Mouse (Mus musculus): ENCODE results near the gene Taok1. TPM values are rescaled to one million over a fixed set of nuclear protein-coding genes. Genes with fewer than 3 reads are reported as not detected.

Taok1 gene
- polyA plus RNA-seq, 1 experiment from 2014 or later, result 24.1 TPM

DNA sequence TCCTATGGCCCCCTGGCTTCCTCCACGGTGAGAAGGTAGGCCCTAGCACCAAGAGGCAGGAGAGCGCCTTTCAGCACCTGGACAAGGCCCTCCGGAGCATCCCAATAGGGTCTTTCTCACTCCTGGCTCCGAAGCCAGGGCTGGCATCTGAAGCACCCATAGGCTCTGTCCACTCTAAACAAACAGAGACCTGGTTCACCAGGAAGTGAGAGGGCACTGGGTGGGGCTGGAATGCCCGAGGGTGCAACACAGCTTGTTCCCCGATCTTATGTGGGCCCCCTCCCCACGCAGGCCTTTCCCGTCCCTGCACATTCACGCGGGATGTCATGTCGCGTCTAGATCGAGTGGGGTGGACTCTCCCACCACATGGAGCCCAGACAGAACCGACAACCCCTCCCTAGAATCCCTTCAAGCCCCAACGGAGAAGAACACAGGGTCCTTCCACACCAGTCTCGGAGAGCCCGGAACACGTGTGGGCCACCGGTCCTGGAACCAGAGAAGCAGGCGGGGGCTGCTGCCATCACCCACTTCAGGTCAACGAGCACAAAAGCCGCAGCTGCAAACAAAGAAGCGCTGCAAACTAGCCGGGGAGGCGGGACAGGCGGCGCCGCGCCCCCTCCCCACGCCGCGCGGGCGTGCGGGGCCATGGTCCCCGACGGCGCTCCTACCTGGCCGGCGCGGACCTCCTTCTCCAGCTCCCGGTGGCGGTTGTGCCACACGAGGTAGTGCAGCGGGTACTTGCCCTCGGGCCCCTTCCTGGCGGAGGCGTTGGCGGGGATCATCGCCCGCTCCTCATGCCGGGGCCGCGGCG lies 118.6 kb downstream of the Taok1 start:
- H3K4me3 ChIP-seq (ENCODE audit: low read depth, low read length), result peak overlapping the region; percentile 74
- no peaks in the 10 kb centered on the region for H3K36me3 ChIP-seq (ENCODE audit: control insufficient read depth, insufficient read depth, low read length)
- no peaks in the 10 kb centered on the region for H3K9me3 ChIP-seq (ENCODE audit: control insufficient read depth, low read depth, low read length)
- peak overlapping the region; percentile 74 for H3K9ac ChIP-seq (replicated peaks; ENCODE audit: low read depth, low read length)
- no peaks in the 10 kb centered on the region for H3K27me3 ChIP-seq (ENCODE audit: control insufficient read depth, insufficient read depth, low read length)
- H3K4me2 ChIP-seq (replicated peaks; ENCODE audit: low read depth, low read length), result peak overlapping the region; percentile 79
- 2% methylated on average over 54 of the region's 55 CpGs for WGBS
- H3K27ac ChIP-seq (ENCODE audit: low read length), result no peak overlapping the region
- peaks cover 40% of the 10 kb centered on the region for H3K4me1 ChIP-seq (ENCODE audit: control insufficient read depth, insufficient read depth, low read length)
- no peak for ATAC-seq (ENCODE audit: insufficient number of reproducible peaks, insufficient read depth, low FRiP score, low read depth)

DNA sequence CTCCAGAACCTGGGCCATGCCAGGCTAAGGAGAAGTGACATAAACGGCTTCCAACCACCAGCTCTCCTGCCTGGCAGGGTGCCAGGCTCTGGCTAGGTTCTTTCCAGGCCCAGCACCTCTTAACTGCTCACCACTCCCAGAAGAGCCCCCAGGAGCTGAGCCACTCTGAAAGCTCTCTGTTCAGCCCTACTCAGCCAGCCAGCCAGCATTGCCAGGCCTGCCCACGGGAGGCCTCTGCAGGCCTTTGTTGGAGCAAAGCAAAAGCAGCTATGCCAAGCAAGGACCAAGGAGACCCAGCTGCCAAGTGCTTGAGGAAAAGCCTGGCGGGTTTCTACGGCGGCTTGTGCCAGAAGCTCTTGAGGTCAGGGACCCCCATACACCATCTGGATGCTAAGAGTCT lies 120.8 kb downstream of the Taok1 start:
- H3K9ac ChIP-seq (replicated peaks; ENCODE audit: low read depth, low read length), result no peak overlapping the region
- H3K27ac ChIP-seq (ENCODE audit: low read length), result no peak overlapping the region
- no peaks in the 10 kb centered on the region for H3K9me3 ChIP-seq (ENCODE audit: control insufficient read depth, low read depth, low read length)
- H3K36me3 ChIP-seq (ENCODE audit: control insufficient read depth, insufficient read depth, low read length), result no peaks in the 10 kb centered on the region
- no peak overlapping the region for H3K4me2 ChIP-seq (replicated peaks; ENCODE audit: low read depth, low read length)
- 72% methylated on average over 5 of the region's 5 CpGs for WGBS
- H3K27me3 ChIP-seq (ENCODE audit: control insufficient read depth, insufficient read depth, low read length), result no peaks in the 10 kb centered on the region
- H3K4me3 ChIP-seq (ENCODE audit: low read depth, low read length), result no peak overlapping the region
- peaks cover 40% of the 10 kb centered on the region for H3K4me1 ChIP-seq (ENCODE audit: control insufficient read depth, insufficient read depth, low read length)
- no peak for ATAC-seq (ENCODE audit: insufficient number of reproducible peaks, insufficient read depth, low FRiP score, low read depth)

DNA sequence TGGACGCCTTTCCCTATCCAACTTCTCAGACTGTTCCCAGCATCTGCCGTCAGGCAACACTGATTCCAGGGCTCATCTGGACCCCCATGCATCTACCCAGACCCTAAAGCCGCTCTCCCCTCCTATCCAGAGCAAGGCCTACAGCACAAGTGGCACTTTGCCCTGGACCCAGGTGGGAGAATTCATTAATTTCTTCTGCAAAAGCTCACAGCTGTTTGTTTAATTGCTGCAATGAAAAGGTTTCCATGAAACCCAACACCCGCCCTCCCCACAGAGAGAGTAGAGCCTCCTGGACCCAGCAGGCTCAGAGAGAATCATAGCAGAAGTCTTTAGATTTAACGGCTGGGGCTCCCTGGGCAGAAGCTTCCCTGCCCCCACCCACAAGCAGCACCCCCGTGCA lies 122.4 kb downstream of the Taok1 start:
- H3K4me2 ChIP-seq (replicated peaks; ENCODE audit: low read depth, low read length), result no peak overlapping the region

GRCm38 (mm10) chr11:77483510-77484255 lies 123.9 kb downstream of the Taok1 start:
- WGBS, result 40% methylated on average over 11 of the region's 11 CpGs
- Histone ChIP-seq H3K36me3 (ENCODE audit: control insufficient read depth, insufficient read depth, low read length) (no peaks in the 10 kb centered on the region), H3K4me1 (ENCODE audit: control insufficient read depth, insufficient read depth, low read length) (peaks cover 30% of the 10 kb centered on the region), H3K27me3 (ENCODE audit: control insufficient read depth, insufficient read depth, low read length) (no peaks in the 10 kb centered on the region), H3K27ac (ENCODE audit: low read length) (no peak overlapping the region), H3K4me2 (replicated peaks; ENCODE audit: low read depth, low read length) (no peak overlapping the region), H3K9me3 (ENCODE audit: control insufficient read depth, low read depth, low read length) (no peaks in the 10 kb centered on the region), H3K9ac (replicated peaks; ENCODE audit: low read depth, low read length) (no peak overlapping the region), H3K4me3 (ENCODE audit: low read depth, low read length) (no peak overlapping the region)
- ATAC-seq (ENCODE audit: insufficient number of reproducible peaks, insufficient read depth, low FRiP score, low read depth), result no peak

More for the DNA sequence above, 122.4 kb downstream of the Taok1 start:
- Histone ChIP-seq H3K36me3 (ENCODE audit: control insufficient read depth, insufficient read depth, low read length) (no peaks in the 10 kb centered on the region), H3K4me1 (ENCODE audit: control insufficient read depth, insufficient read depth, low read length) (peaks cover 33% of the 10 kb centered on the region), H3K27me3 (ENCODE audit: control insufficient read depth, insufficient read depth, low read length) (no peaks in the 10 kb centered on the region), H3K4me3 (ENCODE audit: low read depth, low read length) (no peak overlapping the region), H3K27ac (ENCODE audit: low read length) (no peak overlapping the region), H3K9me3 (ENCODE audit: control insufficient read depth, low read depth, low read length) (no peaks in the 10 kb centered on the region), H3K9ac (replicated peaks; ENCODE audit: low read depth, low read length) (no peak overlapping the region)
- 48% methylated on average over 6 of the region's 6 CpGs for WGBS
- ATAC-seq (ENCODE audit: insufficient number of reproducible peaks, insufficient read depth, low FRiP score, low read depth), result no peak

GRCm38 (mm10) chr11:77483043-77483442 lies 124.6 kb downstream of the Taok1 start:
- Histone ChIP-seq H3K4me2 (replicated peaks; ENCODE audit: low read depth, low read length) (no peak overlapping the region), H3K36me3 (ENCODE audit: control insufficient read depth, insufficient read depth, low read length) (no peaks in the 10 kb centered on the region), H3K9ac (replicated peaks; ENCODE audit: low read depth, low read length) (no peak overlapping the region), H3K4me1 (ENCODE audit: control insufficient read depth, insufficient read depth, low read length) (peaks cover 23% of the 10 kb centered on the region), H3K9me3 (ENCODE audit: control insufficient read depth, low read depth, low read length) (no peaks in the 10 kb centered on the region), H3K27ac (ENCODE audit: low read length) (no peak overlapping the region), H3K4me3 (ENCODE audit: low read depth, low read length) (no peak overlapping the region), H3K27me3 (ENCODE audit: control insufficient read depth, insufficient read depth, low read length) (no peaks in the 10 kb centered on the region)
- 65% methylated on average over 3 of the region's 3 CpGs for WGBS
- no peak for ATAC-seq (ENCODE audit: insufficient number of reproducible peaks, insufficient read depth, low FRiP score, low read depth)

Other genes starting within 250 kb of the Taok1 start
- 0.09 and 0.43 TPM in 2 replicates for gene Coro6, start 145.4 kb downstream of the Taok1 start, polyA plus RNA-seq (2014; fragmentation: Nextera tagmentation; extraction: Ambion mirVana)
- 7.1 TPM in 2 replicates for gene Ankrd13b, start 118.1 kb downstream of the Taok1 start, polyA plus RNA-seq (2014; fragmentation: Nextera tagmentation; extraction: Ambion mirVana)
- 15.1 and 18.1 TPM in 2 replicates for gene Git1, start 114.3 kb downstream of the Taok1 start, polyA plus RNA-seq (2014; fragmentation: Nextera tagmentation; extraction: Ambion mirVana)
- 1.8 and 1.9 TPM in 2 replicates for gene Abhd15, start 92.7 kb downstream of the Taok1 start, polyA plus RNA-seq (2014; fragmentation: Nextera tagmentation; extraction: Ambion mirVana)
- gene Trp53i13, start 91.8 kb downstream of the Taok1 start, polyA plus RNA-seq (2014; fragmentation: Nextera tagmentation; extraction: Ambion mirVana), result 32.8 and 38.7 TPM in 2 replicates
- gene Gm10392, start 88.6 kb downstream of the Taok1 start, polyA plus RNA-seq (2014; fragmentation: Nextera tagmentation; extraction: Ambion mirVana), result not detected in 2 replicates
- 9.9 and 10.3 TPM in 2 replicates for gene Nufip2, start 78.3 kb upstream of the Taok1 start, polyA plus RNA-seq (2014; fragmentation: Nextera tagmentation; extraction: Ambion mirVana)
- gene Cryba1, start 117.5 kb upstream of the Taok1 start, polyA plus RNA-seq (2014; fragmentation: Nextera tagmentation; extraction: Ambion mirVana), result not detected in 2 replicates
- 18.4 and 22.3 TPM in 2 replicates for gene Myo18a, start 155.4 kb upstream of the Taok1 start, polyA plus RNA-seq (2014; fragmentation: Nextera tagmentation; extraction: Ambion mirVana)
- 1.2 and 1.5 TPM in 2 replicates for gene Gm10277, start 179.9 kb upstream of the Taok1 start, polyA plus RNA-seq (2014; fragmentation: Nextera tagmentation; extraction: Ambion mirVana)